22 mouse cellular contexts compared by ENCODE assay signal in the genomic region with DNA sequence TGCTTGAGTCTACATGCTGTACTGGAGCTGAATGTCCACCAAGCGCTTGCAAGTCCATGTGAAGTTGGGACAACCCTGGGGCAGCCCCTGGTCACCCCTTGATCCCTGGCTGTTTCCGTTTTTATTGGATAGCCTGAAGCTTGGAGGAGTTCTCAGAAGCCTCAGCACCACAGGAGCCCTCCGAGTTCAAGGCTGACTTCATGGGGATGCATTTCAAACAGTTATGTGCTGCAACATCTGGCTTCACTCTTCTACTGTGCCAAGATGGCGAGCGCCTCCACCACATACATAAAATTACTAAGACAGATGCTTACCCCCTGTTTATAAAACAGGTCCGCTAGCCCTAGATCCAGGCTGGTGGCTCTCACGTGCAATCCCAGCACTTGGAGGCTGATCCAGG.
"Had no signal": no experiment of that assay in that cellular context is flagged by ENCODE, and none has a peak within 500 bp of the region (broad histone marks: within the 10 kb centered on the region; RNA-seq: fewer than 3 reads in every experiment).

No protein-coding gene starts in this region.

- H3K9ac ChIP-seq: liver, embryonic 15.5 days; liver, postnatal 0 days; lung, embryonic 15.5 days; midbrain, embryonic 13.5 days; midbrain, embryonic 15.5 days; neural tube, embryonic 12.5 days had no signal

- H3K4me2 ChIP-seq: liver, embryonic 15.5 days; lung, embryonic 15.5 days; midbrain, embryonic 13.5 days; midbrain, embryonic 15.5 days; neural tube, embryonic 12.5 days had no signal

- H3K27me3 ChIP-seq: liver, embryonic 15.5 days; lung, embryonic 15.5 days; midbrain, embryonic 13.5 days; midbrain, embryonic 15.5 days; neural tube, embryonic 12.5 days had no signal

- H3K9me3 ChIP-seq: liver, embryonic 15.5 days; lung, embryonic 15.5 days; midbrain, embryonic 10.5 days; midbrain, embryonic 13.5 days; midbrain, embryonic 15.5 days; neural tube, embryonic 12.5 days had no signal

- H3K36me3 ChIP-seq: liver, embryonic 15.5 days; lung, embryonic 15.5 days; midbrain, embryonic 10.5 days; midbrain, embryonic 13.5 days; midbrain, embryonic 15.5 days; neural tube, embryonic 12.5 days had no signal

- ATAC-seq: liver, postnatal 0 days; lung, postnatal 0 days; midbrain, embryonic 13.5 days; midbrain, embryonic 15.5 days had no signal

- H3K27ac ChIP-seq: liver, embryonic 15.5 days; lung, embryonic 15.5 days; macrophage; midbrain, embryonic 10.5 days; midbrain, embryonic 13.5 days; midbrain, embryonic 15.5 days; neural tube, embryonic 12.5 days had no signal

- DNase-seq: liver, postnatal 0 days; lung, adult 2 months; lung, postnatal 14 days; lung, postnatal 36 days; retina, postnatal 1 day; right cerebral cortex, adult 18-20 months; right cerebral cortex, postnatal 25 days; right cerebral cortex, postnatal 4 days; spleen, adult 18-20 months; thymus, adult 18-20 months; thymus, postnatal 14 days; thymus, postnatal 36 days had no signal

- H3K4me3 ChIP-seq: liver, embryonic 15.5 days; lung, embryonic 15.5 days; megakaryocyte, embryonic 14.5 days; midbrain, embryonic 10.5 days; midbrain, embryonic 13.5 days; midbrain, embryonic 15.5 days; myocyte; neural tube, embryonic 12.5 days had no signal

- H3K4me1 ChIP-seq: liver, embryonic 15.5 days; lung, embryonic 15.5 days; megakaryocyte, embryonic 14.5 days; midbrain, embryonic 10.5 days; midbrain, embryonic 13.5 days; midbrain, embryonic 15.5 days; neural tube, embryonic 12.5 days had no signal
